Mouse (Mus musculus): ENCODE data around the gene Tnpo1.

- TF ChIP-seq CTCF (IDR thresholded peaks at IDR 0.05; ENCODE audit: borderline replicate concordance, insufficient read depth, low read length) (no peak), POLR2A (IDR thresholded peaks at IDR 0.05; ENCODE audit: low read depth, low read length) (no peak)
These were observed 80.4 kb downstream of the Tnpo1 start for GRCm38 (mm10) chr13:98845794-98846193.
